Mouse (Mus musculus) heart, embryonic 12.5 days (tissue): ENCODE measurements around the gene Agrn. TPM values are rescaled to one million over a fixed set of nuclear protein-coding genes. Genes with fewer than 3 reads are reported as not detected.
"Not testable (repeated sequence)": the region's sequence is repeated elsewhere in the genome, so short reads cannot be mapped to it uniquely, and the experiment has no call there.

ENCODE experiments used
- ATAC-seq: fragments of 200-750 bp; cut with Nextera tagmentation; 2 replicates; pipeline ENCODE4 v1.8.0; 2017; ENCODE audit warnings: moderate TSS enrichment, moderate library complexity; ENCODE audit not compliant: insufficient number of reproducible peaks, low FRiP score
- H3K27ac ChIP-seq: fragments of 300-500 bp; sonication (generic); 2 replicates; pipeline ENCODE4 v1.5.1; 2016; ENCODE audit warnings: mild to moderate bottlenecking, moderate library complexity; ENCODE audit not compliant: poor library complexity, severe bottlenecking
- H3K27me3 ChIP-seq: fragments of 300-500 bp; sonication (generic); replicated peaks from 2 replicates; pipeline ENCODE4 v1.6.1; 2016; ENCODE audit warnings: mild to moderate bottlenecking, moderate library complexity
- H3K36me3 ChIP-seq: fragments of 300-500 bp; sonication (generic); 2 replicates; pipeline ENCODE4 v1.6.1; 2016; ENCODE audit warnings: mild to moderate bottlenecking, moderate library complexity
- H3K4me1 ChIP-seq: fragments of 300-500 bp; sonication (generic); replicated peaks from 2 replicates; pipeline ENCODE4 v1.6.1; 2016; ENCODE audit warnings: mild to moderate bottlenecking
- H3K4me2 ChIP-seq: fragments of 300-500 bp; sonication (generic); 2 replicates; pipeline ENCODE4 v1.6.1; 2016; ENCODE audit warnings: mild to moderate bottlenecking, moderate library complexity
- H3K4me3 ChIP-seq: fragments of 300-500 bp; sonication (generic); 2 replicates; pipeline ENCODE4 v1.5.1; 2016; ENCODE audit warnings: mild to moderate bottlenecking
- H3K9ac ChIP-seq: fragments of 300-500 bp; sonication (generic); 2 replicates; pipeline ENCODE4 v1.6.1; 2016; ENCODE audit warnings: mild to moderate bottlenecking, moderate library complexity
- H3K9me3 ChIP-seq: fragments of 300-500 bp; sonication (generic); replicated peaks from 2 replicates; pipeline ENCODE4 v1.6.1; 2016; ENCODE audit warnings: mild to moderate bottlenecking, moderate library complexity
- WGBS: fragments of 180-500 bp; shearing (Covaris S2); methylation state at CpG from one replicate; pipeline ENCODE4 v1.1.7; 2016; 5-methylcytosine and 5-hydroxymethylcytosine counted together
- polyA plus RNA-seq: library from polyadenylated mRNA; unstranded; fragments of >200 nt; fragmentation: Nextera tagmentation; extraction: Ambion mirVana; gene quantifications from 2 replicates; pipeline ENCODE4 v1.2.1, GENCODE M21; 2016

Gene Agrn
- polyA plus RNA-seq, 1 experiment from 2014 or later = 69.5 TPM

DNA sequence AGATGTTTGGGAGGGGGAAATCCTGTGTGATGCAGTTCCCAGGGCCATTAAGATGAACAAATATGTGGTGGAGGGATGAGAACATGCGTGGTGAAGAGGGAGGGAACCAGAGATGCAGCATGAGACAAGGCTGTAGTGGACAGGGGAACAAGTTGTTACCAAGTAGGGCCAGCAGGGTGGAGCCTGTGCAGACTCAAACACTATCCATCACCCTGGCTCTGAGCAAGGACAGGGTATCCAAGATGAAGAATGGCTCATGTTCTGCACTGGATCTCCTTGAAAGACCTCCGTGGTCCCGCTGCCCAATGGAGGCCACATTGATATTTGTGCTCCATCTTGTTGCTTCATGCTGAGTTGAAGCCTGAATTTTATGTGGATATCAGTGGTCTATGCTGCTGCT, 42.5 kb downstream of the Agrn start:
- no peaks in the 10 kb centered on the region; the same call in 1 of the 2 replicates for H3K36me3 ChIP-seq
- no peak for ATAC-seq
- H3K4me3 ChIP-seq = no peak overlapping the region
- H3K4me1 ChIP-seq = no peaks in the 10 kb centered on the region
- WGBS = 88% methylated on average over 3 of the region's 3 CpGs
- no peak overlapping the region for H3K27ac ChIP-seq
- peaks cover 22% of the 10 kb centered on the region for H3K9me3 ChIP-seq
- H3K9ac ChIP-seq = no peak overlapping the region
- no peaks in the 10 kb centered on the region for H3K27me3 ChIP-seq
- H3K4me2 ChIP-seq = no peak overlapping the region

DNA sequence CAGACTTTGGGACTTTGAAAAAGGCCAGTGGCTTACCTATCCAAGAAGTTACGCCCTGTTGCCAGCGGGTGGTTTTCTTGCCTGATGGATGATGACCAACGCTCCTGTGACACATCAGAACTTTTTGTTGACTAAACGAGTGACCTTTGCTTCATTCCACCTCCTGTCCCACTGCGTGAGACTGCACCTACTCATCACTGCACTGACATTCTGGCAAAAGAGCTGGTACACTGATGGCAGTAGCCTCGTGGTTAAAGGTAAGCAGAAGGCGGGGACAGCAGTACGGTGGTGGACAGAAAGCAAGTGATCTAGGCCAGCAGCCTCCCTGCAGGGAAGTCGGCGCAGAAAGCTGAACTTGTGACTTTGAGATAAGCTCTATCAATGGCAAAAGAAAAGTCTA, 46.4 kb downstream of the Agrn start:
- ATAC-seq, H3K27ac ChIP-seq: not testable (repeated sequence)
- 82% methylated on average over 10 of the region's 10 CpGs for WGBS

DNA sequence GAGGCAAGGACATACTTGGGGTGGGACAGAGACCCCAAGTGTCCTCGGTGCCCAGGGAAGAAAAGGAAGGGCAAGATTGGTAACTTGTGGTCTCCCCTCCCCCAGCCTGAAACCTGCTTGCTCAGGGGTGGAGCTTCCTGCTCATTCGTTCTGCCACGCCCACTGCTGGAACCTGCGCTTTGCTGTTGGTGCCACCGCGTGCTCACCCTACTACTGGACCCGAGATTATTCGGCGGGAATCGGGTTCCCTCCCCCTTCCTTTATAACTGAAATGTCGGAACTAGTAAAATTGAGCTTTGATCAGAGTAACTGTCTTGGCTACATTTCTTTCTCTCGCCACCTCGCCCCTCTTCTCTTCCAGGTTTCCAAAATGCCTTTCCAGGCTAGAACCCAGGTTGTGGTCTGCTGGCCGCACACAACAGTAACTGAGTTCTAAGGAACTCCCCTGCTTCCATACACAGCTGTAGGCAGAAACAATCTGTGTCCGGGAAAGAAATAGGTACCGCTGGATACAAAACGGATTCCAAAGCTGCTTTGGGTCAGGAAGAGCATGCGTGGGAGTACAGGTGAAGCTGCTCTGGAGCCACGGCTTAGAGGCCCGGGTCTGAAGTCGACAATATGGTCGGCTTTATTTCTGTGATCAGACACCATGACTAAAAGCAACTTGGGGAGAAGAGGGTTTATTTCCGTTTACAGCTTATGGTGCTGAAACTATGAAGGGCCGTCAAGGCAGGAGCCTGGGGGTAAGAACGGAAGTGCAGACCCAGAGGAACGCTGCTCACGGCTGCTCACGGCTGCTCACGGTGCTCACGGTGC, 60.8 kb downstream of the Agrn start:
- 93% methylated on average over 30 of the region's 30 CpGs for WGBS

More for the DNA sequence above, 46.4 kb downstream of the Agrn start:
- not testable (repeated sequence) for H3K9ac ChIP-seq, H3K4me3 ChIP-seq, H3K4me1 ChIP-seq, H3K4me2 ChIP-seq, H3K36me3 ChIP-seq, H3K27me3 ChIP-seq
- H3K9me3 ChIP-seq = peaks cover 13% of the 10 kb centered on the region

DNA sequence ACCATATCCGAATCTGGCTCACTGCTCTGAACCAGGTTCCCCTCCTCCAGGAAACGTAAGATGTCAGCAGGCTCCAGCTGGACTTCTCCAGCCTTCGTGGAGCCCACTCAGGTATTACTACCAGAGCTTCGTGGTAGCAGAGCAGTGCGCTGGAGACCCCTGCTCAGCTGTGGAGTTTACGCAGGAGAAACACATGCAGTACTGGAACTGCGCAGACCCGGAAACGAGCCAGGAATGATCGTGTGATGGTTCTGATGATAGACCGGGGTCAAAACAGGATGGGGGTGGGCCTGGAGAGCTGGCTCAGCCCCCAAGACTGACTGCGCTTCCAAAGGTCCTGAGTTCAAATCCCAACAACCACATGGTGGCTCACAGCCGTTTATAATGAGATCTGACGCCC, 61.5 kb downstream of the Agrn start:
- Histone ChIP-seq H3K36me3 (no peaks in the 10 kb centered on the region), H3K27ac (no peak overlapping the region), H3K9me3 (peaks cover 18% of the 10 kb centered on the region), H3K4me2 (no peak overlapping the region), H3K9ac (no peak overlapping the region), H3K27me3 (no peaks in the 10 kb centered on the region), H3K4me3 (no peak overlapping the region), H3K4me1 (0 out of 2 replicates have a peak, but pooled peaks cover 2% of the 10 kb centered on the region)
- no peak for ATAC-seq
- WGBS = 89% methylated on average over 14 of the region's 14 CpGs

More for the DNA sequence above, 60.8 kb downstream of the Agrn start:
- no peak for ATAC-seq
- Histone ChIP-seq H3K9me3 (peaks cover 18% of the 10 kb centered on the region), H3K4me3 (no peak overlapping the region), H3K27me3 (no peaks in the 10 kb centered on the region), H3K36me3 (no peaks in the 10 kb centered on the region), H3K4me2 (no peak overlapping the region), H3K27ac (no peak overlapping the region), H3K4me1 (0 out of 2 replicates have a peak, but pooled peaks cover 1% of the 10 kb centered on the region), H3K9ac (no peak overlapping the region)

DNA sequence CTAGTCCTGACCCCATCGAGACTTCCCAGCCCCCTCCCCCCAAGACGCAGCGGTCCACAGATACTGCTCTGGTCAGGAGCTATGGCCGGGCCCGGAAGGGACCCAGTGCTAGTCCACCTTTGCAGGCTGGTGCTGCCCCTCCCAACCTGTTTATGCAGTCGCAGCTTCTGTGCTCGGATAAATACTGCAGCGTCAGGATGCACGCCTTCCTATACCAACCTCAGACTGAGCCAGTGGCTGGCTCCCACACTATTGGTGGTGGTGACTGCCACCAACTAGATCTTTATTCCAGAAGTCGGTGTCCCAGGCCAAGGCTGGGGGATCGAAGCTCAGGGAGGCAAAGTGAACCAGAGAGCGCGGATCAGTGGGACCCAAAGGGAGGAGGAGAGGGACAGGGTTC, 62.2 kb downstream of the Agrn start:
- Histone ChIP-seq H3K9ac (no peak overlapping the region), H3K27me3 (no peaks in the 10 kb centered on the region), H3K27ac (no peak overlapping the region), H3K4me3 (no peak overlapping the region), H3K4me1 (0 out of 2 replicates have a peak, but pooled peaks cover 2% of the 10 kb centered on the region), H3K9me3 (peaks cover 18% of the 10 kb centered on the region), H3K36me3 (no peaks in the 10 kb centered on the region), H3K4me2 (no peak overlapping the region)
- WGBS = 84% methylated on average over 13 of the region's 13 CpGs
- no peak for ATAC-seq

DNA sequence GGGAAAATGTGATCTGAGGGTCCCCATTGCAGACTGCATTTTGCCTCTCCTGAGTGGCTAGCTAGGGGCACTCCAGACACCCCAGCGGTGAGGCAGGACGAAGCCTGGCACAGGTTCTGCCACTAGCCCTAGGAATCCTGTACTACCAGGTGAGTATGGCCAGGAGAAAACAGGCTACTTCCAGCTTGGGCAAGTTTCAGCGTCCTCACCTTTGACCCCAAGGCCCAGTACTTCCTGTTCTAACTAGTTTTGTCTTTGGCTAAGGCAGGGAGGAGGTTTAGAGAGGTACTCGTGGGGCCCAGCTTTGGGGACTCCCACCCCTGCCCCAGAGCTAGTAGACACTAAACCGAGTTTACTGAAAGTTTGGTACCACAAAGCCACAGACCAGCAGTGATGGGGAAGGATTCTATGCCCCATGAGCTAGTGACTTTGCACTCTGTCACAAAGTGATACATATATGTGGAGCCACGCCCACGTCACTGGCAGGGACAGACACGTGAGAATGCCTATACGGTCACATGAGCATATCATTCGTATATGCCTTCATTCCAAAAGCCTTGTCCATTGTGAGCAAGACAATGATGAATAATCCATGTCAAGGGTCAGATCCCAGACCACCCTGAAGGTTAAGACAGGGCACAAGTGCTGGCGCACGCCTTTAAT, 63.2 kb downstream of the Agrn start:
- no peak for ATAC-seq
- H3K9me3 ChIP-seq = peaks cover 16% of the 10 kb centered on the region
- H3K4me2 ChIP-seq = no peak overlapping the region
- no peak overlapping the region for H3K4me3 ChIP-seq
- no peak overlapping the region for H3K9ac ChIP-seq
- H3K4me1 ChIP-seq = 0 out of 2 replicates have a peak, but pooled peaks cover 2% of the 10 kb centered on the region
- H3K36me3 ChIP-seq = no peaks in the 10 kb centered on the region
- H3K27me3 ChIP-seq = no peaks in the 10 kb centered on the region
- WGBS = 80% methylated on average over 12 of the region's 12 CpGs
- H3K27ac ChIP-seq = no peak overlapping the region

DNA sequence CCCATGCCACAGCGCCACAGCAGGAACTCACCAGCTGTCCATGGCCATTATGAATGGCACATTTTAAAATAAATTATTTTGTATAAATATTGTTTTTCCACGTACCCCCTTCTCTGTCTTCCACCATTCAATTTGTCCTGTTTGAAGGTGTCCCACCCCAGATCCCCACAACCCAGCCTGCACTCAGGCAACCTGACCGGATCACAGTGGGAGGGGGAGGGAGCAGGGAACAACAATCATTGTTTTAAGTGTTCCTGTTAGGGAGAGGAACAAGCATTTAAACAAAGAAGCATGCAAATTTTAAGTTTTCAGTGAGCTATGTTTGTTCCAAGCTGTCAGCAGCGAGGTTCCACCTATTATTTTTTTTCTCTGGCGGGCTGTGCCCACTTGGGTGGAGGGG, 64.0 kb downstream of the Agrn start:
- no peak overlapping the region for H3K4me2 ChIP-seq
- no peaks in the 10 kb centered on the region for H3K36me3 ChIP-seq
- 0 out of 2 replicates have a peak, but pooled peaks cover 2% of the 10 kb centered on the region for H3K4me1 ChIP-seq
- no peak overlapping the region for H3K4me3 ChIP-seq
- H3K9ac ChIP-seq = no peak overlapping the region
- peaks cover 8% of the 10 kb centered on the region for H3K9me3 ChIP-seq
- no peak for ATAC-seq
- H3K27me3 ChIP-seq = no peaks in the 10 kb centered on the region
- WGBS = 69% methylated on average over 5 of the region's 5 CpGs
- H3K27ac ChIP-seq = no peak overlapping the region

DNA sequence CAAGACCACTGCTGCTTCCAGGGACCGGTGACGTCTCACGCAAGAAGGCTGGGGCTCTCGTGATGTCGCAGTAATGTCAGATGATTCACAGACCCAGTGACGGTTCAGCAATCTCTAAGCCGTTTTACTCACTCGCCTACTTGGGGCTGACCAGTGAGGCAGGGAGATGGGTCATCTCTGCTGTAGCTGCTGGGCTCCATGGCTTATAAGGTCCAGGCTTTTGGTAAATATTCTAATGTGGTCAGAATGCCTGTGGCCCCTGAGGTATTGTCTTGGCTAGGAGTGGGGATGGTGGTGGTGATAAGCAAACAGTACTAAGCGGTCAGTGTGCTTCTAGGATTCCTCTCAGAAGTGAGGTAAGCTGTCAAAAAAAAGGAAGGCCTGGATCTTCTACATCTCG, 66.3 kb downstream of the Agrn start:
- WGBS = 79% methylated on average over 10 of the region's 10 CpGs
- ATAC-seq = no peak
- Histone ChIP-seq H3K9me3 (no peaks in the 10 kb centered on the region), H3K9ac (no peak overlapping the region), H3K36me3 (peaks cover 13% of the 10 kb centered on the region), H3K4me1 (0 out of 2 replicates have a peak, but pooled peaks cover 2% of the 10 kb centered on the region), H3K27ac (no peak overlapping the region), H3K4me3 (no peak overlapping the region), H3K27me3 (no peaks in the 10 kb centered on the region), H3K4me2 (no peak overlapping the region)

DNA sequence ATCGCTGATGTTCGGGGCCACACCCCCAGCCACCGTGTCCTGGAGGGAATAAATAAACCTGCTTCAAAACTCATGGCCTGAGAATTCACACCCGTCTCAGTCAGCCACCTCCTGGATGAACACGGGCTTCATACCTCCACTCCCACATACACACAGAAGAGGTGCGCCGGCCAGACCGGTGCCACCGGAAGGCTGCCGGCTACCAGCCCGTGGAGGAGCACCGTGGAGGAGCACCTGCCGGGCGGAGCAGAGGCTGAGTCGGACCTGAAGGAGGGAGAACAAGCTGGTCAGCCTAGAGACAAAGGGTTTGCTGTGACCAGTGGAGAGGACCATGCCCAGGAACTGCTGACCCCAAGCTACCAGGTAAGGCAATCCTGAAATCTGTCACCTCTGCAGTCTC, 66.9 kb downstream of the Agrn start, which contains the start of gene Rnf223:
Gene Rnf223 (plus strand): TSS at position 78 of the 400 bp plus-strand sequence.
- WGBS = 82% methylated on average over 15 of the region's 15 CpGs
- no peaks in the 10 kb centered on the region for H3K27me3 ChIP-seq
- H3K36me3 ChIP-seq = peaks cover 18% of the 10 kb centered on the region
- ATAC-seq = no peak
- no peaks in the 10 kb centered on the region for H3K9me3 ChIP-seq
- H3K4me3 ChIP-seq = no peak within 1 kb of the TSS
- no peak within 1 kb of the TSS for H3K4me2 ChIP-seq
- no peak within 1 kb of the TSS for H3K9ac ChIP-seq
- H3K4me1 ChIP-seq = 0 out of 2 replicates have a peak, but pooled peaks cover 2% of the 10 kb centered on the region
- H3K27ac ChIP-seq = no peak within 1 kb of the TSS

DNA sequence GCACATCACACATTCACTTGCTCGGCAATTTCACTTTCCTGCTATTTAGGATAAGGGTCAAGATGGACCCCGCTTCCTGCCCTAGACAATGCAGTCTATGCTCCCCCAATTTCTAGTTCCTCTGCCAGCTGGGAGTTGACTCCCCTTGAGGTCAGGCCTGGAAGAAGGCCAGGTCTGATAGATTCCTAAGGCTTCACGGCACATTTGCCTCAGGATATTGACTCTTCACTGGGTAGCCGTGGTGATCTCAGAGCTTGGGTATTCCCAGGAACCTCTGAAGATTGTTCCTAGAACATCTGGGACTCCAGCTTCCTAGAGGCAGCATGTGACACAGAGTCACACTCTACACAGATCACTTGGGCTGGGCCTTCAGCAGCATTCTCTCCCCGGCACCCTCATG, 68.5 kb downstream of the Agrn start:
- Histone ChIP-seq H3K4me3 (no peak overlapping the region), H3K4me2 (no peak overlapping the region), H3K36me3 (peaks cover 34% of the 10 kb centered on the region), H3K9ac (no peak overlapping the region), H3K4me1 (0 out of 2 replicates have a peak, but pooled peaks cover 2% of the 10 kb centered on the region), H3K9me3 (no peaks in the 10 kb centered on the region), H3K27ac (no peak overlapping the region), H3K27me3 (no peaks in the 10 kb centered on the region)
- 72% methylated on average over 5 of the region's 5 CpGs for WGBS
- no peak for ATAC-seq

DNA sequence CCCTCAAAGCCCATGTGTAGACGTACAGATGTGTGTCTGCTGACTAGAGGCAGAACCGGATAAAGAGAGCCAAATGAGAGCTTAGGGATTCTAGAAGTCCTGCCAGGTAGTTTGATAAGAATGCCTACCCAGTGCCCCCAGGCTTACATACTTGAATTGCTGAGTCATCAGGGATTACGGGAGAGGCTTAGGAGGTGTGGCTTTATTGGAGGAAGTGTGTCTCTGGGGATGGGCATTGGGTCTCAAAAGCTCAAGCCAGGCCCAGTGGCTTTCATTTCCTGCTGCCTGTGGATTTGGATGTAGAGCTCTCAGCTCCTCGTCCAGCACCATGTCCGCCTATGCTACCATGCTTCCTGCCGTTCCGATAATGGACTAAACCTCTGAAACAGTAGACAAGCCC, 70.4 kb downstream of the Agrn start:
- Histone ChIP-seq H3K9me3 (no peaks in the 10 kb centered on the region), H3K4me3 (no peak overlapping the region), H3K36me3 (peaks cover 53% of the 10 kb centered on the region), H3K9ac (no peak overlapping the region), H3K4me2 (no peak overlapping the region), H3K27ac (no peak overlapping the region), H3K4me1 (0 out of 2 replicates have a peak, but pooled peaks cover 2% of the 10 kb centered on the region), H3K27me3 (no peaks in the 10 kb centered on the region)
- WGBS = 81% methylated on average over 7 of the region's 7 CpGs
- ATAC-seq = no peak
